Mouse (Mus musculus): ENCODE results near the gene Echdc1. TPM values are rescaled to one million over a fixed set of nuclear protein-coding genes. Genes with fewer than 3 reads are reported as not detected.
"Not testable (repeated sequence)": the region's sequence is repeated elsewhere in the genome, so short reads cannot be mapped to it uniquely, and the experiment has no call there.

Echdc1 gene
- polyA plus RNA-seq, 1 experiment from 2014 or later, result 31.1 TPM

- no peak for ATAC-seq (ENCODE audit: low FRiP score)
Measured at GRCm38 (mm10) chr10:29381558-29381957, 68.6 kb downstream of the Echdc1 start.

GRCm38 (mm10) chr10:29394890-29395289, 81.9 kb downstream of the Echdc1 start:
- not testable (repeated sequence) for H3K36me3 ChIP-seq (replicated peaks; ENCODE audit: control insufficient read depth, insufficient read depth); H3K27me3 ChIP-seq (ENCODE audit: control insufficient read depth, insufficient read depth, low read length); H3K4me1 ChIP-seq (replicated peaks; ENCODE audit: control insufficient read depth, insufficient read depth, low read length); H3K27ac ChIP-seq; H3K9ac ChIP-seq; H3K4me3 ChIP-seq (replicated peaks; ENCODE audit: low read length); ATAC-seq (ENCODE audit: low FRiP score); H3K9me3 ChIP-seq (ENCODE audit: control insufficient read depth, low read length); H3K4me2 ChIP-seq (replicated peaks); DNase-seq (ENCODE audit: low spot score)
- WGBS, result 66% methylated on average over 2 of the region's 2 CpGs

More at GRCm38 (mm10) chr10:29381558-29381957, 68.6 kb downstream of the Echdc1 start:
- WGBS, result 91% methylated on average over 2 of the region's 2 CpGs
- Histone ChIP-seq H3K4me2 (replicated peaks) (no peak overlapping the region), H3K4me3 (replicated peaks; ENCODE audit: low read length) (no peak overlapping the region), H3K4me1 (replicated peaks; ENCODE audit: control insufficient read depth, insufficient read depth, low read length) (no peaks in the 10 kb centered on the region), H3K27me3 (ENCODE audit: control insufficient read depth, insufficient read depth, low read length) (no peaks in the 10 kb centered on the region), H3K36me3 (replicated peaks; ENCODE audit: control insufficient read depth, insufficient read depth) (no peaks in the 10 kb centered on the region), H3K9ac (no peak overlapping the region), H3K9me3 (ENCODE audit: control insufficient read depth, low read length) (no peaks in the 10 kb centered on the region), H3K27ac (no peak overlapping the region)
- no peak for DNase-seq (ENCODE audit: low spot score)

Other genes starting within 250 kb of the Echdc1 start
- gene Soga3, start 169.3 kb upstream of the Echdc1 start, polyA plus RNA-seq (2014; fragmentation: Nextera tagmentation; extraction: Ambion mirVana), result 92.8 and 94.7 TPM in 2 replicates
- gene Gm49353, start 114.2 kb upstream of the Echdc1 start, polyA plus RNA-seq (2014; fragmentation: Nextera tagmentation; extraction: Ambion mirVana), result 10.4 and 12.4 TPM in 2 replicates
- gene 9330159F19Rik, start 101.6 kb upstream of the Echdc1 start, polyA plus RNA-seq (2014; fragmentation: Nextera tagmentation; extraction: Ambion mirVana), result 29.7 and 31.9 TPM in 2 replicates
- 62.1 and 78.1 TPM in 2 replicates for gene Rnf146, start 49.3 kb downstream of the Echdc1 start, polyA plus RNA-seq (2014; fragmentation: Nextera tagmentation; extraction: Ambion mirVana)
- gene Rspo3, start 222.7 kb downstream of the Echdc1 start, polyA plus RNA-seq (2014; fragmentation: Nextera tagmentation; extraction: Ambion mirVana), result 2.4 and 3.2 TPM in 2 replicates

Measured in hindbrain, embryonic 14.5 days (tissue).